Mouse (Mus musculus): ENCODE results near the gene Chl1. TPM values are rescaled to one million over a fixed set of nuclear protein-coding genes. Genes with fewer than 3 reads are reported as not detected.

The Chl1 gene
- polyA plus RNA-seq, 1 experiment from 2014 or later: 0.86 TPM

- H3K4me3 ChIP-seq (replicated peaks): no peak overlapping the region
- WGBS: 70% methylated on average over 8 of the region's 8 CpGs
- no peaks in the 10 kb centered on the region for H3K36me3 ChIP-seq
- no peaks in the 10 kb centered on the region for H3K9me3 ChIP-seq (replicated peaks)
- H3K9ac ChIP-seq: no peak overlapping the region
- ATAC-seq (replicated peaks; ENCODE audit: low FRiP score): no peak
- H3K4me1 ChIP-seq: peaks cover 19% of the 10 kb centered on the region
- peaks cover 45% of the 10 kb centered on the region for H3K27me3 ChIP-seq
- H3K27ac ChIP-seq: no peak overlapping the region
- H3K4me2 ChIP-seq: no peak overlapping the region
These were observed 3.3 kb downstream of the Chl1 start for GRCm38 (mm10) chr6:103513621-103514241.

- Histone ChIP-seq H3K4me2 (no peak overlapping the region), H3K9me3 (replicated peaks) (no peaks in the 10 kb centered on the region), H3K27me3 (peaks cover 43% of the 10 kb centered on the region), H3K9ac (no peak overlapping the region), H3K27ac (no peak overlapping the region), H3K4me1 (peaks cover 19% of the 10 kb centered on the region), H3K36me3 (no peaks in the 10 kb centered on the region), H3K4me3 (replicated peaks) (no peak overlapping the region)
- ATAC-seq (replicated peaks; ENCODE audit: low FRiP score): no peak
- WGBS: 52% methylated on average over 1 of the region's 1 CpGs
These were observed 4.0 kb downstream of the Chl1 start for GRCm38 (mm10) chr6:103514346-103514745.

DNA sequence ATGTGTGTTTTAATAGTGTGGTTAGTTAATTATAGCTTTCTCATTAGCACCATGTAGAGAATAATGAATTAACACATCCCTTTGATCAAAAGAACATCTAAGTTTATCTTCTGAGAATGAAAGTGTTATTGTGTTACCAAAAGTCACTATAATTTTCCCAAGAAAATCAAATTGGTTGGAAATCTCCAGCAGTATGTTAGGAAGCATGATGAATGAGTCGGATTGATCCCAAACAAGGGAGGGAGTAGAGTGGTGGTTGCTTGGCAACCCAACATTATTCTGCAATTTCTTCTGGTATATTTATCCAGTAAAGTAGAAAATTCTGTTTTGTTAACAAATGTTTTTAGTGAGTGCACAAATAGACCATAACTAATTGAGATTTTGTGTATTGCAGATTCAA lies 4.4 kb downstream of the Chl1 start:
- H3K27ac ChIP-seq: no peak overlapping the region
- H3K4me3 ChIP-seq (replicated peaks): no peak overlapping the region
- H3K27me3 ChIP-seq: peaks cover 39% of the 10 kb centered on the region
- H3K36me3 ChIP-seq: no peaks in the 10 kb centered on the region
- no peak overlapping the region for H3K9ac ChIP-seq
- no peak for ATAC-seq (replicated peaks; ENCODE audit: low FRiP score)
- 82% methylated on average over 1 of the region's 1 CpGs for WGBS
- H3K4me1 ChIP-seq: peaks cover 19% of the 10 kb centered on the region
- no peak overlapping the region for H3K4me2 ChIP-seq
- no peaks in the 10 kb centered on the region for H3K9me3 ChIP-seq (replicated peaks)

DNA sequence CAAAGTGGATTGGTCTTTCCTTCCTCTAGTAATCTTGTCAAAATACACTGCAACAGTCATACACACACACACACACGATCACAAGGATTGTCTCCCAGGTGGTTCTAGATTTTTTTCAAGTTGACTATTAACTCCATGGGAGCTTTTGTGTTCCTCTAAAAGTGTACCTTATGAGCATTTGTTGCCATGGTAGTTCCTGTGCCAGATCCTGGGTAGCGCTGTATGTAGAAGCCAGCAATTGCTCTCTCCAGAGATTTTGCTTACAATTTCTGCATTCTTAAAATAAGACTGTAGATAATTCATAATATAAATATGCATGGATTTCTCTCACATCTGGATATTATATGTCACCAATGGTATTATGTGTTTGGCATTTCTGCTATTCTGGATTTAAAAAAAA lies 9.2 kb downstream of the Chl1 start:
- no peak overlapping the region for H3K4me2 ChIP-seq
- ATAC-seq (replicated peaks; ENCODE audit: low FRiP score): no peak
- no peaks in the 10 kb centered on the region for H3K9me3 ChIP-seq (replicated peaks)
- WGBS: 89% methylated on average over 2 of the region's 2 CpGs
- no peaks in the 10 kb centered on the region for H3K36me3 ChIP-seq
- H3K4me1 ChIP-seq: no peaks in the 10 kb centered on the region
- no peak overlapping the region for H3K4me3 ChIP-seq (replicated peaks)
- no peak overlapping the region for H3K27ac ChIP-seq
- H3K27me3 ChIP-seq: no peaks in the 10 kb centered on the region
- no peak overlapping the region for H3K9ac ChIP-seq

GRCm38 (mm10) chr6:103525326-103526024 lies 15.1 kb downstream of the Chl1 start:
- ATAC-seq (replicated peaks; ENCODE audit: low FRiP score): no peak
- no peak overlapping the region for H3K9ac ChIP-seq
- WGBS: 76% methylated on average over 2 of the region's 2 CpGs
- no peak overlapping the region for H3K27ac ChIP-seq
- no peaks in the 10 kb centered on the region for H3K4me1 ChIP-seq
- H3K9me3 ChIP-seq (replicated peaks): no peaks in the 10 kb centered on the region
- no peak overlapping the region for H3K4me3 ChIP-seq (replicated peaks)
- no peak overlapping the region for H3K4me2 ChIP-seq
- no peaks in the 10 kb centered on the region for H3K27me3 ChIP-seq
- no peaks in the 10 kb centered on the region for H3K36me3 ChIP-seq

DNA sequence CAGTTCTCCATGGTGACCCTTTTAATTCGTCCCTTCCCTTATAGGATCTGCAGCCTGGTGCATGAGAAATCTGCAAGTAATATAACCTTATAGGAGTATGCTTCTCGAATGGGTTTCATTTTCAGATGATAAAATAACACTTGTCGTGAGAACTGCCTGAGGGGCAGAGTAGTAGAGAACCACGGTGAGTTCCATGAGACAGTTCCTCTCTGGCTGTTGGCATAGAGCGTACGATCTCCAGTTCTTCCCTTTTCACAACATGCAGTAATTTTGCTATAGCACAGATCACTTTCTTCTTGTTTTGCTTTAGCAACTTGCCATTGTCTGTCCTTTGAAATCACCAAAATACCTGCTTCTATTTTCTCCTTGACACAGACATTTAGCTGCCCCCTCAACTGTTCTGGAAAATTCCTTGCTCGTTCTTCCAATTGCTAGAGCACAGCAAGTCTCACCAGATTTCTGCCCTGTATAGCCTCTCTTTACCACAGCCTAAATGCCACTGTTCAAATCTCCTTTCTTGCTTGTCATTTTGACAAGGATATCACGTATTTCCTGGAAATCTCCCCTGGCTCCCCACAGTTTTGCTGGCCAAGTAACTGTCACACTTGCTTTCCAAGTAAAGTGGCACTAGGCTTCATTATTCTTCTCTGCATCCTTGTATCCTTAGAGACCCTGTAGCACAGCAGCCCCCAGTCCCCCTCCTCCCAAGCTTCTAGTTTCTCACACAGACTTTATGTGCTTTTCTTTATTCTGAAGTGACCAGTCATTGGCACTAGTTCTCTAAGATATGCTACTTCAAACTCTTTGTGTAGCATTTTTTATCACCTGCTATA lies 16.8 kb downstream of the Chl1 start:
- Histone ChIP-seq H3K9ac (no peak overlapping the region), H3K4me1 (no peaks in the 10 kb centered on the region), H3K4me3 (replicated peaks) (no peak overlapping the region), H3K9me3 (replicated peaks) (no peaks in the 10 kb centered on the region), H3K27me3 (no peaks in the 10 kb centered on the region), H3K36me3 (no peaks in the 10 kb centered on the region), H3K4me2 (no peak overlapping the region), H3K27ac (no peak overlapping the region)
- 83% methylated on average over 8 of the region's 8 CpGs for WGBS
- no peak for ATAC-seq (replicated peaks; ENCODE audit: low FRiP score)

- ATAC-seq (replicated peaks; ENCODE audit: low FRiP score): no peak
- no peaks in the 10 kb centered on the region for H3K36me3 ChIP-seq
- no peak overlapping the region for H3K27ac ChIP-seq
- H3K9me3 ChIP-seq (replicated peaks): no peaks in the 10 kb centered on the region
- H3K4me1 ChIP-seq: no peaks in the 10 kb centered on the region
- no peaks in the 10 kb centered on the region for H3K27me3 ChIP-seq
- H3K4me3 ChIP-seq (replicated peaks): no peak overlapping the region
- H3K4me2 ChIP-seq: no peak overlapping the region
- H3K9ac ChIP-seq: no peak overlapping the region
These were observed 22.7 kb downstream of the Chl1 start for GRCm38 (mm10) chr6:103533048-103533447.

DNA sequence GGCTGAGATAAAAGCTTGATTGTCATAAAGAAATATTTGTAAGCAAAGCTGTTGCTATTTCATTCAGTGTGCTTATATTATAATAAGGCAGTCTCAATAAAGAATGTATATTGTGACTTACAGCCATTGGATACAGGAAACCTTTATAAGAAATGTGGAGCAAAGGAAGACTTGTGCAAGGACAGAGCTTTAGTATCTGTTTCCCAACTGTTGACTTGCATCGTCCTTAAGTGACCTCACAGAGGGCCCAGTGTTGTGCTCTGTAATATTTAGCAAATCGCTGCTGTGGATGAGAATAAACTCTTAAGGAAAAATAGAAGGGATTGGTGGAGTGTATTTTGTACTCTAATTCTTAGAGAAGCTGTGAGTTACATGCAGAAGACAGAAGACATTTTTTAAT lies 23.6 kb downstream of the Chl1 start:
- Histone ChIP-seq H3K27me3 (no peaks in the 10 kb centered on the region), H3K36me3 (no peaks in the 10 kb centered on the region), H3K4me2 (no peak overlapping the region), H3K27ac (no peak overlapping the region), H3K4me3 (replicated peaks) (no peak overlapping the region), H3K4me1 (no peaks in the 10 kb centered on the region), H3K9me3 (replicated peaks) (no peaks in the 10 kb centered on the region), H3K9ac (no peak overlapping the region)
- WGBS: 85% methylated on average over 2 of the region's 2 CpGs
- no peak for ATAC-seq (replicated peaks; ENCODE audit: low FRiP score)

DNA sequence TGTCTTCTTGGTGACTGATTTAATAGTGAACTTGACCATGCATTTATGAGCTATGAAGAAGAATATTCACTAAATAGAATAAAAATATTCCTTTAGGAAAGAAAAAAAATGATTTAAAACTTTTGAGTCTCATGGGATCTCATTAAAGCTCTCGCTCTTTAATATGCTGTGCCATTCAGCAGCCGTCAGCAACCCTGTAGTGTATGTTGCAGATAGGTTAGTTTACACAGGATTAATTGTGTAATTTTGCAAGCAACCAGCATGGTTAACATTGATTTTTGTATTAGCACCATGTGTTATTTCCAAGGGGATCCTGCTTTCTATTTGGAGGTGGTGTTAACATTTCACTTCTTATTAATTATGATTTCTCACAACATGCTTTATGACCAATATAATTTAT lies 32.2 kb downstream of the Chl1 start:
- Histone ChIP-seq H3K4me1 (no peaks in the 10 kb centered on the region), H3K36me3 (no peaks in the 10 kb centered on the region), H3K4me2 (no peak overlapping the region), H3K4me3 (replicated peaks) (no peak overlapping the region), H3K9ac (no peak overlapping the region), H3K27me3 (no peaks in the 10 kb centered on the region), H3K9me3 (replicated peaks) (no peaks in the 10 kb centered on the region), H3K27ac (no peak overlapping the region)
- WGBS: 82% methylated on average over 2 of the region's 2 CpGs
- no peak for ATAC-seq (replicated peaks; ENCODE audit: low FRiP score)

DNA sequence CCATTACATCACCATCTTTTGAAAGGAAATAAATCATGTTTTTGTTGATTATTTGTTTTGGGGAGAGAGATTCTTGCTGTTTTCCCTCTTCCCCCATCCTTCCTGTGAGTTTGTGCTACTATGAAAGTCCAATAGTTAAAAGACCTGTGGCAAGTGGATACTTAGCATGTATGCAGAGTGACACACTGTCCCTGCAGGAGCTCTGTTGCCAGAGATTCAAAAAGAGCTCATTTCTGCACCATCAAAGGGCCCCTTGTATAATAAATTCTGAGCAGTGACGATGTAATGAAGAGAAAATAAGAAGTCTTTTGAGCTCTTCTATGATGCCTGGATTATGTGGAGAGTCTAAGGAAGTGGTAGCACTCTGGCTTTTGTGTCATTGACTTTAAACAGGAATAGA lies 33.4 kb downstream of the Chl1 start:
- no peak for ATAC-seq (replicated peaks; ENCODE audit: low FRiP score)
- Histone ChIP-seq H3K4me1 (no peaks in the 10 kb centered on the region), H3K36me3 (no peaks in the 10 kb centered on the region), H3K27ac (no peak overlapping the region), H3K27me3 (no peaks in the 10 kb centered on the region), H3K9me3 (replicated peaks) (no peaks in the 10 kb centered on the region), H3K4me3 (replicated peaks) (no peak overlapping the region), H3K9ac (no peak overlapping the region), H3K4me2 (no peak overlapping the region)
- WGBS: 58% methylated on average over 1 of the region's 1 CpGs

DNA sequence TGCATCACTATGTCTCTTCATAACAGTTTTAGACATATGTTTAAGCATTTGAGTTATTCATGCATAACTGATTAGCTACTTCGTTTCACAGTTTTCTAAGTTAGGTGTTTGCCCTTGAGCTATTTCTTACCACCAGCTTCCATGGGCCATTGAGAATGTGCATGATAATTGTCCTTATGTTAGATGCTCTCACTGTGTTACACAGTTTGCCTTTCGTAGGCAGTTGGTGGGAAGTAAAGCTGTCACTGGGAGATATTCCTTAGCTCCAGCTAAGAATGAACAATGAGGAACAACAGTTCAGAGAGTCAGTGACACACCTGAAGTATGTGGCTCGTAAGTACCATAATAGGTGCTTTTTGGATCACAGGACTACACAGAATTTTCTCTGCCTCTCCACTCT lies 35.9 kb downstream of the Chl1 start:
- Histone ChIP-seq H3K36me3 (no peaks in the 10 kb centered on the region), H3K27me3 (no peaks in the 10 kb centered on the region), H3K27ac (no peak overlapping the region), H3K9ac (no peak overlapping the region), H3K9me3 (replicated peaks) (no peaks in the 10 kb centered on the region), H3K4me1 (no peaks in the 10 kb centered on the region), H3K4me2 (no peak overlapping the region), H3K4me3 (replicated peaks) (no peak overlapping the region)
- WGBS: 72% methylated on average over 3 of the region's 3 CpGs
- ATAC-seq (replicated peaks; ENCODE audit: low FRiP score): no peak

DNA sequence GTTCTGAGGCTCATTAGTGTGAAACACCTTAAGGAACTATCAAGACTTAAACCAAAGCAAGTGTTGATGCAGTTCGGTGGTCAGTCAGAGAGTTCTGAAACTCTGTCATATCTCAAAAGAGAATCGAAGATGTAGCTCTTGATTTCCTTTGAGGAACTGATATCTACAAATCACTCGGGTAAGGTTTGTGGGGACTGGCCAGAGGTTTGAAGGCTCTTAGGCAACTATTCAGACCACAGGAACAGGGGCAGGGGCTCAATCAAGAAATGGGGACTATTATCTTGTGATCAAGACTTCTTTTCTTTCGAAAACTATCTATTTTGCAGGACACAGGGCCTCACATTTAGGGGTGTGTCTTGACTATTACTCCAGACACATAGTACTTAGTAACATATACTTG lies 39.5 kb downstream of the Chl1 start:
- ATAC-seq (replicated peaks; ENCODE audit: low FRiP score): no peak
- no peak overlapping the region for H3K4me2 ChIP-seq
- no peak overlapping the region for H3K9ac ChIP-seq
- no peaks in the 10 kb centered on the region for H3K9me3 ChIP-seq (replicated peaks)
- H3K27ac ChIP-seq: no peak overlapping the region
- no peaks in the 10 kb centered on the region for H3K4me1 ChIP-seq
- H3K4me3 ChIP-seq (replicated peaks): no peak overlapping the region
- H3K36me3 ChIP-seq: no peaks in the 10 kb centered on the region
- H3K27me3 ChIP-seq: no peaks in the 10 kb centered on the region
- WGBS: 85% methylated on average over 4 of the region's 4 CpGs

Data from kidney, embryonic 15.5 days (tissue).